Comparison of ENCODE assay signal across 9 mouse cellular contexts in the genomic region with DNA sequence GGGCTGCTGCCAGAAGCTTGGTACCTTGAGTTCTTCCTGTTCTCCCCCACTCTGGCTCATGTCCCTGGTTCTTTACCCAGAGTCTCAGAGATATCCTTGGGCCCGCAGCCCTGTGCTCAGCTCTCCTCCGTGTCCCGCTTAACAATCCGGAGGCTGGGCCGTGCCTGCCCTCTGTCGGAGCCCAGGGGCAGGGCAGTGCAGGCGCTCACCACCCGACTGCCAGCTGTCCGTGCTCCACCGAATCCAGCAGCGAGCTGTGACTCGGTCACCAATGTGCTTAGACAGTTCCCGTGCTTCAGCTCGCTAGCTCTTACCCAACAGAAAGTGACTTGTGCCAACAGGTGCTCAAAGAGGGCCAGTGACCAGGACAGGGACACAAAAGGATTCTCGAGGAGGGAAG. TPM values are rescaled to one million over a fixed set of nuclear protein-coding genes. Genes with fewer than 3 reads are reported as not detected.
A peak's percentile ranks its signal among the peaks of the same experiment; 100 is the strongest.
DNase-seq lines count a peak whose midpoint lies in the region; ATAC-seq and TF ChIP-seq lines count a peak whose summit lies in the region.
"Had no signal": no experiment of that assay in that cellular context is flagged by ENCODE, and none has a peak within 500 bp of the region (broad histone marks: within the 10 kb centered on the region; RNA-seq: fewer than 3 reads in every experiment).

No protein-coding gene starts in this region.

- H3K4me2 ChIP-seq in hindbrain, embryonic 13.5 days = no peak overlapping the region
- H3K4me2 ChIP-seq in limb, embryonic 12.5 days = peak overlapping the region; percentile 13
- H3K4me2 ChIP-seq in midbrain, embryonic 11.5 days = no peak overlapping the region
- no peak overlapping the region for H3K4me2 ChIP-seq in stomach, embryonic 16.5 days (ENCODE audit: low read depth, low read length)

- peak; percentile 66 for TF ChIP-seq CTCF in left cerebral cortex, adult 2 months (IDR thresholded peaks at IDR 0.05)

- peak; percentile 63 for ATAC-seq in hindbrain, embryonic 13.5 days (ENCODE audit: low FRiP score)
- no peak for ATAC-seq in limb, embryonic 12.5 days (ENCODE audit: insufficient number of reproducible peaks, insufficient read depth, low FRiP score, low TSS enrichment, low read depth)
- ATAC-seq in midbrain, embryonic 11.5 days (ENCODE audit: low FRiP score) = peak; percentile 81
- ATAC-seq in stomach, embryonic 16.5 days (ENCODE audit: insufficient read depth, low FRiP score) = peak; percentile 81

- DNase-seq in left cerebral cortex, adult 2 months (ENCODE audit: extremely low spot score in 1 of 2, low spot score in 2 of 2) = peak; percentile 20 to 31
- no peak for DNase-seq in left cerebral cortex, adult 8-10 months (ENCODE audit: low spot score in 2 of 2)
- DNase-seq in cerebellum, postnatal 36 days = peak; percentile 46 to 56
- DNase-seq in gastrocnemius, adult 8-10 months (ENCODE audit: low spot score in 2 of 2) = peak; percentile 32 to 55
- peak; percentile 96 for DNase-seq in midbrain, embryonic 11.5 days (ENCODE audit: low spot score, missing footprints)

- H3K4me3 ChIP-seq in left cerebral cortex, adult 2 months = no peak overlapping the region
- H3K4me3 ChIP-seq in hindbrain, embryonic 13.5 days = no peak overlapping the region
- no peak overlapping the region for H3K4me3 ChIP-seq in limb, embryonic 12.5 days (replicated peaks)
- no peak overlapping the region for H3K4me3 ChIP-seq in midbrain, embryonic 11.5 days (ENCODE audit: low read depth, low read length)
- H3K4me3 ChIP-seq in stomach, embryonic 16.5 days (replicated peaks; ENCODE audit: low read length) = no peak overlapping the region

- H3K9me3 ChIP-seq in hindbrain, embryonic 13.5 days = no peaks in the 10 kb centered on the region
- no peaks in the 10 kb centered on the region for H3K9me3 ChIP-seq in limb, embryonic 12.5 days
- H3K9me3 ChIP-seq in midbrain, embryonic 11.5 days (ENCODE audit: control insufficient read depth, low read length) = no peaks in the 10 kb centered on the region
- no peaks in the 10 kb centered on the region for H3K9me3 ChIP-seq in stomach, embryonic 16.5 days (replicated peaks; ENCODE audit: control insufficient read depth, low read length)

- H3K36me3 ChIP-seq in hindbrain, embryonic 13.5 days = no peaks in the 10 kb centered on the region
- H3K36me3 ChIP-seq in limb, embryonic 12.5 days = no peaks in the 10 kb centered on the region
- H3K36me3 ChIP-seq in midbrain, embryonic 11.5 days (ENCODE audit: control insufficient read depth, insufficient read depth, low read length) = no peaks in the 10 kb centered on the region
- H3K36me3 ChIP-seq in stomach, embryonic 16.5 days (ENCODE audit: control insufficient read depth, insufficient read depth, low read length) = no peaks in the 10 kb centered on the region

- H3K27ac ChIP-seq in left cerebral cortex, adult 2 months = no peak overlapping the region
- no peak overlapping the region for H3K27ac ChIP-seq in hindbrain, embryonic 13.5 days
- H3K27ac ChIP-seq in limb, embryonic 12.5 days = no peak overlapping the region
- no peak overlapping the region for H3K27ac ChIP-seq in midbrain, embryonic 11.5 days (ENCODE audit: low read depth, low read length)
- H3K27ac ChIP-seq in stomach, embryonic 16.5 days (ENCODE audit: low read length) = no peak overlapping the region

- no peak overlapping the region for H3K9ac ChIP-seq in hindbrain, embryonic 13.5 days
- H3K9ac ChIP-seq in limb, embryonic 12.5 days (replicated peaks) = no peak overlapping the region
- H3K9ac ChIP-seq in midbrain, embryonic 11.5 days (ENCODE audit: low read length) = no peak overlapping the region
- H3K9ac ChIP-seq in stomach, embryonic 16.5 days (ENCODE audit: low read length) = no peak overlapping the region

- 2% methylated on average over 15 of the region's 15 CpGs for WGBS in hindbrain, embryonic 13.5 days
- WGBS in limb, embryonic 12.5 days = under 1% methylated on average over 15 of the region's 15 CpGs
- WGBS in midbrain, embryonic 11.5 days = 2% methylated on average over 15 of the region's 15 CpGs
- WGBS in stomach, embryonic 16.5 days = 3% methylated on average over 15 of the region's 15 CpGs

- intact Hi-C loops in left cerebral cortex, adult 2 months (cut with DNase I) = loop anchor here (5.0 kb wide), 1 partner anchor 120 kb away; no protein-coding TSS in a partner anchor

- H3K4me1 ChIP-seq in hindbrain, embryonic 13.5 days (replicated peaks) = peaks cover 7% of the 10 kb centered on the region
- peaks cover 10% of the 10 kb centered on the region; the same call in 1 of the 2 replicates for H3K4me1 ChIP-seq in limb, embryonic 12.5 days (replicated peaks)
- 0 out of 2 replicates have a peak, but pooled peaks cover 3% of the 10 kb centered on the region for H3K4me1 ChIP-seq in midbrain, embryonic 11.5 days (ENCODE audit: control insufficient read depth, insufficient read depth, low read length)
- peaks cover 4% of the 10 kb centered on the region; the same call in 1 of the 2 replicates for H3K4me1 ChIP-seq in stomach, embryonic 16.5 days (ENCODE audit: control insufficient read depth, insufficient read depth, low read length)

- H3K27me3 ChIP-seq in hindbrain, embryonic 13.5 days = peaks cover 63% of the 10 kb centered on the region
- peaks cover 54% of the 10 kb centered on the region for H3K27me3 ChIP-seq in limb, embryonic 12.5 days
- H3K27me3 ChIP-seq in midbrain, embryonic 11.5 days (ENCODE audit: control insufficient read depth, insufficient read depth, low read length) = peaks cover 15% of the 10 kb centered on the region
- H3K27me3 ChIP-seq in stomach, embryonic 16.5 days (ENCODE audit: control insufficient read depth, insufficient read depth, low read length) = no peaks in the 10 kb centered on the region

RNA-seq across cellular contexts. Expression of a gene that starts 20.5 kb away (rescaled TPM):
- not detected for total RNA-seq in left cerebral cortex, adult 2 months (2021)
- not detected for total RNA-seq in left cerebral cortex, adult 8-10 months (2022)
- not detected for total RNA-seq in gastrocnemius, adult 8-10 months (2022)
- polyA plus RNA-seq in hindbrain, embryonic 13.5 days (2015; fragmentation: Nextera tagmentation; extraction: Ambion mirVana) = not detected in 2 replicates
- not detected in 2 replicates for polyA plus RNA-seq in limb, embryonic 12.5 days (2016; fragmentation: Nextera tagmentation; extraction: Ambion mirVana)
- not detected in 2 replicates for polyA plus RNA-seq in midbrain, embryonic 11.5 days (2014; fragmentation: Nextera tagmentation; extraction: Ambion mirVana)
- polyA plus RNA-seq in stomach, embryonic 16.5 days (2015; fragmentation: Nextera tagmentation; extraction: Ambion mirVana) = not detected in 2 replicates
- total RNA-seq: MEL had no signal

RNA-seq across cellular contexts. Expression of a gene that starts 48.9 kb away (rescaled TPM):
- total RNA-seq in left cerebral cortex, adult 2 months (2021) = 1 to 10 TPM; 8.4 to 8.5 TPM
- total RNA-seq in left cerebral cortex, adult 8-10 months (2022) = 1 to 10 TPM; 4.4 to 6.8 (median 6.2) TPM
- total RNA-seq in gastrocnemius, adult 8-10 months (2022) = 1 to 10 TPM; 3.0 to 6.0 (median 4.1) TPM
- polyA plus RNA-seq in hindbrain, embryonic 13.5 days (2015; fragmentation: Nextera tagmentation; extraction: Ambion mirVana) = 20.6 and 27.0 TPM in 2 replicates
- 5.7 and 8.6 TPM in 2 replicates for polyA plus RNA-seq in limb, embryonic 12.5 days (2016; fragmentation: Nextera tagmentation; extraction: Ambion mirVana)
- polyA plus RNA-seq in midbrain, embryonic 11.5 days (2014; fragmentation: Nextera tagmentation; extraction: Ambion mirVana) = 26.6 and 28.6 TPM in 2 replicates
- 5.5 TPM in 2 replicates for polyA plus RNA-seq in stomach, embryonic 16.5 days (2015; fragmentation: Nextera tagmentation; extraction: Ambion mirVana)

Comparison
In these comparisons a context has a peak if more than half of its experiments do, and no peak if none do; other contexts are left out.
1. DNase-seq: peak in left cerebral cortex, adult 2 months (2 of 2), cerebellum, postnatal 36 days (2 of 2), gastrocnemius, adult 8-10 months (2 of 2) and midbrain, embryonic 11.5 days (single experiment); none in left cerebral cortex, adult 8-10 months (0 of 2).